Mouse (Mus musculus): ENCODE results near the gene Pianp. TPM values are rescaled to one million over a fixed set of nuclear protein-coding genes. Genes with fewer than 3 reads are reported as not detected.
A peak's percentile ranks its signal among the peaks of the same experiment; 100 is the strongest.

Pianp gene
- polyA plus RNA-seq, 2 experiments = 0.07 TPM; not detected in 1

DNA sequence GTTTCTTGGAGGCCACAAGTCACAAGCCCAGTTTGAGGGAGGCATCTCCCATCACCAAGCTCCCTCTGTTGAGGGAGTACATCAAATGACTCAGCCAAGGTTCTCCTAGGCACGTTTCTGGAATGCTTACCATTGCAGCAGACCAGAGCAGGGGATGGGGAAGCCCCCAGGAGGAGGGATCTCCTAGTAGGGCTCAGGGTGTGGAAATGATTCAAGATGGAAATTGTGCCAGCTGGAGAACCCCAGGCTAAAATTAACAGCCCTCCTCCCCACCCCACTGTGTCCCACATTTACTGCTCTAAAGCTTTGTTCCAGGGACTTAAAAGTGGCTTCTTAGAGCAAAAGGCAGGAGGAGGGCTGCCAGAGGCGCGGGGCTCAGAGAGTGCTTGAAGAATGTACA, 8.6 kb downstream of the Pianp start:
- ATAC-seq (ENCODE audit: insufficient read depth) (no peak), DNase-seq (ENCODE audit: low read depth in 3 of 3, low spot score in 3 of 3) (no peak)
- peaks cover 6 to 11% of the 10 kb centered on the region in 2 experiments for H3K4me1 ChIP-seq (replicated peaks; ENCODE audit: control insufficient read depth in 2 of 2, insufficient read depth in 2 of 2, low read length in 1 of 2)
- WGBS (ENCODE audit: insufficient replicate concordance) = 40% methylated on average over 3 of the region's 3 CpGs
- H3K4me2 ChIP-seq (ENCODE audit: low read depth) = no peak overlapping the region
- TF ChIP-seq CTCF (IDR thresholded peaks at IDR 0.05; ENCODE audit: low read depth) (no peak), EP300 (IDR thresholded peaks at IDR 0.05; ENCODE audit: low read depth) (no peak)
- peaks cover 8% of the 10 kb centered on the region for H3K27me3 ChIP-seq (ENCODE audit: control insufficient read depth, insufficient read depth, low read length)
- H3K36me3 ChIP-seq (replicated peaks; ENCODE audit: control insufficient read depth, insufficient read depth, low read depth) = no peaks in the 10 kb centered on the region
- no peaks in the 10 kb centered on the region for H3K9me3 ChIP-seq (ENCODE audit: control insufficient read depth, low read length)
- no peak overlapping the region for H3K9ac ChIP-seq (replicated peaks)
- H3K27ac ChIP-seq = no peak overlapping the region
- no peak overlapping the region for H3K4me3 ChIP-seq (ENCODE audit: insufficient read depth in 1 of 2, low read depth in 2 of 2, low read length in 2 of 2)

DNA sequence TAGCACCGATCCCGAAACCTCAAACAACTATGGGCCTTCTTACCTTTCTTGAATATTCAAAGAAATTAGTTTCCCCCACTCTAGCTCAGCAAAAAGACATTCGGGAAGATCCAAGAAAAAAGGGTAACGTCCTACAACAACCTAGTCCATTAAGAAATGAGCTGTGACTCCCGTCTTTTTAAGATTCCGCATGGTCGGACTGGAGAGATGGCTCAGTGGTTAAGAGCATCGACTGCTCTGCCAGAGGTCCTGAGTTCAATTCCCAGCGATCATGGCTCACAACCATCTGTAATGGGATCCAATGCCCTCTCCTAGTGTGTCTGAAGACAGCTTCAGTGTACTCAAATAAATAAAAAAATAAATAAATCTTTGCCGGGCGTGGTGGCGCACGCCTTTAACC, 11.6 kb downstream of the Pianp start:
- TF ChIP-seq CTCF (IDR thresholded peaks at IDR 0.05; ENCODE audit: low read depth) (no peak), EP300 (IDR thresholded peaks at IDR 0.05; ENCODE audit: low read depth) (no peak)
- 34% methylated on average over 13 of the region's 13 CpGs for WGBS (ENCODE audit: insufficient replicate concordance)
- Histone ChIP-seq H3K9ac (replicated peaks) (peak overlapping the region; percentile 66), H3K27ac (no peak overlapping the region; the same call in 1 of the 2 replicates), H3K9me3 (ENCODE audit: control insufficient read depth, low read length) (no peaks in the 10 kb centered on the region), H3K4me2 (ENCODE audit: low read depth) (peak overlapping the region; percentile 94), H3K4me1 (replicated peaks; ENCODE audit: control insufficient read depth in 2 of 2, insufficient read depth in 2 of 2, low read length in 1 of 2) (peaks cover 6 to 13% of the 10 kb centered on the region in 2 experiments), H3K36me3 (replicated peaks; ENCODE audit: control insufficient read depth, insufficient read depth, low read depth) (peaks cover 16% of the 10 kb centered on the region), H3K4me3 (ENCODE audit: insufficient read depth in 1 of 2, low read depth in 2 of 2, low read length in 2 of 2) (peak overlapping the region; percentile 89 to 97), H3K27me3 (ENCODE audit: control insufficient read depth, insufficient read depth, low read length) (no peaks in the 10 kb centered on the region; the same call in 1 of the 2 replicates)
- ATAC-seq (ENCODE audit: insufficient read depth) (no peak), DNase-seq (ENCODE audit: low read depth in 3 of 3, low spot score in 3 of 3) (no peak)

DNA sequence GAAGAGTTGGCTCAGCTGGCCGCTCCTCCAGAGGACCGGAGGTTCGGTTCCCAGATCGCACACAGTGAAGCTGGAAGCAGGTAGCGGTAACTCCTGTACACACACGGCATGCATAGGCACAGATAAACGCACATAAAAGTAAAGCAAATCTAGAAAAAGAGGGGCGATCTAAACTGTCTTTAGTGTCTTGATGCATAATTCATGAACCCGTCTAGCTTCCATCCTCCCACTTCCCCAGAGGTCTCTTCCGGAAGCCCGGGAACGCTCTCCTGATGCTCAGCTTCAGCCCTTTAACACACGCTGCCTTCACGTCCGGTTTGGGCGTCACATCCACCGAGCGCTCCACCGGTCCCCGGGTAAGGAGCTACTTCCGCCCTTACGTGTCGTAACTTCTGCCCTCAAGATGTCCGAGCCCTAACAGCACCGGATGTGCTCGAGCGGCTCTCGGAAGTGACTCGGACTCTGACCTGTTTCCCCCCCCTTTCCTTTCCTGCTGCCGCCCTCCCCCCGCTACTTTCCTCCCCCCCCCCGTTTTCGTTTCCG, 12.2 kb downstream of the Pianp start:
- ATAC-seq (ENCODE audit: insufficient read depth) (peak; percentile 97), DNase-seq (ENCODE audit: low read depth in 3 of 3, low spot score in 3 of 3) (peak; percentile 95 to 96 (median 96))
- WGBS (ENCODE audit: insufficient replicate concordance) = under 1% methylated on average over 33 of the region's 34 CpGs
- H3K4me2 ChIP-seq (ENCODE audit: low read depth) = peak overlapping the region; percentile 94
- peak overlapping the region; percentile 89 to 97 for H3K4me3 ChIP-seq (ENCODE audit: insufficient read depth in 1 of 2, low read depth in 2 of 2, low read length in 2 of 2)
- H3K36me3 ChIP-seq (replicated peaks; ENCODE audit: control insufficient read depth, insufficient read depth, low read depth) = peaks cover 16% of the 10 kb centered on the region
- peak overlapping the region; percentile 91 for H3K9ac ChIP-seq (replicated peaks)
- no peaks in the 10 kb centered on the region for H3K9me3 ChIP-seq (ENCODE audit: control insufficient read depth, low read length)
- peaks cover 6 to 13% of the 10 kb centered on the region in 2 experiments for H3K4me1 ChIP-seq (replicated peaks; ENCODE audit: control insufficient read depth in 2 of 2, insufficient read depth in 2 of 2, low read length in 1 of 2)
- H3K27me3 ChIP-seq (ENCODE audit: control insufficient read depth, insufficient read depth, low read length) = no peaks in the 10 kb centered on the region; the same call in 1 of the 2 replicates
- no peak for TF ChIP-seq EP300 (IDR thresholded peaks at IDR 0.05; ENCODE audit: low read depth)
- TF ChIP-seq CTCF (IDR thresholded peaks at IDR 0.05; ENCODE audit: low read depth) = no peak
- H3K27ac ChIP-seq = peak overlapping the region; percentile 86

DNA sequence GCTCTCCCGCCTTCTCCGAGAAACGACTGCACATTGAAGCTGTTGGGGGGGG, 12.5 kb downstream of the Pianp start, which contains the start of gene Zfp384:
Gene Zfp384 (plus strand): TSS at position 17 of the 52 bp plus-strand sequence.
- H3K27me3 ChIP-seq (ENCODE audit: control insufficient read depth, insufficient read depth, low read length) = no peaks in the 10 kb centered on the region; the same call in 1 of the 2 replicates
- no peak for DNase-seq (ENCODE audit: low read depth in 3 of 3, low spot score in 3 of 3)
- H3K9ac ChIP-seq (replicated peaks) = peak within 1 kb of the TSS; percentile 91
- peak within 1 kb of the TSS; percentile 86 for H3K27ac ChIP-seq
- WGBS (ENCODE audit: insufficient replicate concordance) = 0% methylated on average over 3 of the region's 3 CpGs
- H3K36me3 ChIP-seq (replicated peaks; ENCODE audit: control insufficient read depth, insufficient read depth, low read depth) = peaks cover 16% of the 10 kb centered on the region
- ATAC-seq (ENCODE audit: insufficient read depth) = no peak
- peak within 1 kb of the TSS; percentile 89 to 97 for H3K4me3 ChIP-seq (ENCODE audit: insufficient read depth in 1 of 2, low read depth in 2 of 2, low read length in 2 of 2)
- H3K9me3 ChIP-seq (ENCODE audit: control insufficient read depth, low read length) = no peaks in the 10 kb centered on the region
- peaks cover 6 to 13% of the 10 kb centered on the region in 2 experiments for H3K4me1 ChIP-seq (replicated peaks; ENCODE audit: control insufficient read depth in 2 of 2, insufficient read depth in 2 of 2, low read length in 1 of 2)
- TF ChIP-seq EP300 (IDR thresholded peaks at IDR 0.05; ENCODE audit: low read depth) (no peak), CTCF (IDR thresholded peaks at IDR 0.05; ENCODE audit: low read depth) (no peak)
- H3K4me2 ChIP-seq (ENCODE audit: low read depth) = peak within 1 kb of the TSS; percentile 94

DNA sequence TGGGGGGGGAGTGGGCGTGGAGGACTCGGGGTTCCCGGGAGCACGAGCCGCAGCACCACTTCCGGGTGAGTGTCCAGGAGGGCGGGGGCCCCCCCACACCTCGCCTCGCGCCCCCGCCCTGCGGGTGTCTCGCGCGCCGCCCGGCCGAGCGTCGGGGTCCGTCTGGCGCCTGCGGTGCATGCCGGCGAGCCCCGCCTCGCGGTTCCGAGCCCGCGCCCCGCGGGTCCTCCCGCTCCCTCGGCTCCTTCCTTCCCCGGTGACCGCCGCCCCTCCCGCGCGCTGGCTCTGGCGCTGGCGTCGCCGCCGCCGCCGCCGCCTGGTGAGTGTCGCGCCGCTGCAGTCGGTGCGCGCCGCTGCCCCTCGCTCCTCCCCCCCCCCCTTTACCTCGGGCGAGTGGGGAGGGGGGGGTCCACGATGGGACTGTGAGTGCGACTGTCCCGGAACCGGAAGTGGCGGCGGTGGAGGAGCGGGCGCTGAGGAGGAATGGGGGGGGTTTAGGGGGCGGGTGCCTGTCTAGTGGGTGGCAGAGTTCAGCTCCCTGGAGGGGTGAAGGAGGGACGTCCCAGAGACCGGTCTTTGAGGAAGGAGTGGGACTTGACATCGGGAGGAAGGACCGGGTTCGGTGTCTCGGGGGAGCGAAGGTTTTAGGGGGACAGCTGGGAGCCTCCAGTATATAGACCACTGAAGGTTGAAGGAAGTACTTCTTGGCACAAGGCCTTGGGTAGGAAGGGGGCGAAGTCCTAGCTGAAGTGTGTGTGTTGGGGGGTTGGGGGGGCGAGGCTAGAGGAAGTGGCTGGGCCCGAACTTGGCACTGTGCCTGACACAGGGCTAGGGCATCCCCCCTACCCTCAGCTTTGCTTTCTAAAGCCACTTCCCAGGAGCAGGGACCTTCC, 12.9 kb downstream of the Pianp start:
- peak overlapping the region; percentile 94 for H3K4me2 ChIP-seq (ENCODE audit: low read depth)
- peaks cover 18% of the 10 kb centered on the region for H3K36me3 ChIP-seq (replicated peaks; ENCODE audit: control insufficient read depth, insufficient read depth, low read depth)
- DNase-seq (ENCODE audit: low read depth in 3 of 3, low spot score in 3 of 3) = peak; percentile 41 to 48 (median 44)
- H3K9me3 ChIP-seq (ENCODE audit: control insufficient read depth, low read length) = no peaks in the 10 kb centered on the region
- H3K9ac ChIP-seq (replicated peaks) = peak overlapping the region; percentile 91
- H3K4me1 ChIP-seq (replicated peaks; ENCODE audit: control insufficient read depth in 2 of 2, insufficient read depth in 2 of 2, low read length in 1 of 2) = peaks cover 6 to 13% of the 10 kb centered on the region in 2 experiments
- 3% methylated on average over 36 of the region's 78 CpGs for WGBS (ENCODE audit: insufficient replicate concordance)
- H3K27ac ChIP-seq = peak overlapping the region; percentile 86
- peak overlapping the region; percentile 89 to 97 for H3K4me3 ChIP-seq (ENCODE audit: insufficient read depth in 1 of 2, low read depth in 2 of 2, low read length in 2 of 2)
- no peaks in the 10 kb centered on the region; the same call in 1 of the 2 replicates for H3K27me3 ChIP-seq (ENCODE audit: control insufficient read depth, insufficient read depth, low read length)
- peak; percentile 87 for ATAC-seq (ENCODE audit: insufficient read depth)
- TF ChIP-seq EP300 (IDR thresholded peaks at IDR 0.05; ENCODE audit: low read depth) (no peak), CTCF (IDR thresholded peaks at IDR 0.05; ENCODE audit: low read depth) (no peak)

Measured in liver, embryonic 14.5 days (tissue).